Mouse (Mus musculus): ENCODE measurements around the gene Lysmd4. TPM values are rescaled to one million over a fixed set of nuclear protein-coding genes. Genes with fewer than 3 reads are reported as not detected.

Lysmd4 gene
- polyA plus RNA-seq, 1 experiment from 2014 or later, result 15.2 TPM

Other genes with a start within 250 kb of the Lysmd4 start
- 16.7 and 22.4 TPM in 2 replicates for gene Mef2a, start 150.3 kb downstream of the Lysmd4 start, polyA plus RNA-seq (2016; fragmentation: Nextera tagmentation; extraction: Ambion mirVana)

Measured in limb, embryonic 10.5 days (tissue).